Mouse (Mus musculus) heart, embryonic 11.5 days (tissue): ENCODE results near the gene Edn2. TPM values are rescaled to one million over a fixed set of nuclear protein-coding genes. Genes with fewer than 3 reads are reported as not detected.

Experiments used
- ATAC-seq: fragments of 200-750 bp; cut with Nextera tagmentation; replicated peaks from 2 replicates; pipeline ENCODE4 v1.8.0; 2017; ENCODE audit warnings: moderate library complexity; ENCODE audit not compliant: insufficient number of reproducible peaks, low FRiP score, low TSS enrichment
- H3K27ac ChIP-seq: fragments of 300-500 bp; sonication (generic); 2 replicates; pipeline ENCODE4 v1.5.1; 2014; ENCODE audit warnings: mild to moderate bottlenecking, low read depth, low read length
- H3K27me3 ChIP-seq: fragments of 300-500 bp; sonication (generic); 2 replicates; pipeline ENCODE4 v1.6.1; 2014; ENCODE audit warnings: mild to moderate bottlenecking, low read length, mixed read lengths; ENCODE audit not compliant: control insufficient read depth, insufficient read depth
- H3K36me3 ChIP-seq: fragments of 300-500 bp; sonication (generic); 2 replicates; pipeline ENCODE4 v1.6.1; 2014; ENCODE audit warnings: mild to moderate bottlenecking, low read length, moderate library complexity, mixed read lengths; ENCODE audit not compliant: control insufficient read depth, insufficient read depth
- H3K4me1 ChIP-seq: fragments of 300-500 bp; sonication (generic); 2 replicates; pipeline ENCODE4 v1.6.1; 2014; ENCODE audit warnings: low read length; ENCODE audit not compliant: control insufficient read depth, insufficient read depth
- H3K4me2 ChIP-seq: fragments of 300-500 bp; sonication (generic); 2 replicates; pipeline ENCODE4 v1.6.1; 2014; ENCODE audit warnings: mild to moderate bottlenecking, moderate library complexity
- H3K4me3 ChIP-seq: fragments of 300-500 bp; sonication (generic); 2 replicates; pipeline ENCODE4 v1.5.1; 2014; ENCODE audit warnings: low read depth, low read length
- H3K9ac ChIP-seq: fragments of 300-500 bp; sonication (generic); 2 replicates; pipeline ENCODE4 v1.6.1; 2014; ENCODE audit warnings: mild to moderate bottlenecking, low read depth, low read length, moderate library complexity
- H3K9me3 ChIP-seq: fragments of 300-500 bp; sonication (generic); replicated peaks from 2 replicates; pipeline ENCODE4 v1.6.1; 2016; ENCODE audit warnings: low read length; ENCODE audit not compliant: control insufficient read depth
- WGBS: fragments of 180-500 bp; shearing (Covaris S2); extraction: QIAGEN DNeasy Blood & Tissue Kit; methylation state at CpG from one replicate; pipeline ENCODE4 v1.1.7; 2014; ENCODE audit not compliant: insufficient replicate concordance; 5-methylcytosine and 5-hydroxymethylcytosine counted together
- polyA plus RNA-seq: library from polyadenylated mRNA; unstranded; fragments of >200 nt; fragmentation: Nextera tagmentation; extraction: Ambion mirVana; gene quantifications from 2 replicates; pipeline ENCODE4 v1.2.1, GENCODE M21; 2014

The Edn2 gene
- polyA plus RNA-seq, 1 experiment from 2014 or later: 0.87 TPM

GRCm38 (mm10) chr4:120148291-120149141 lies 12.5 kb upstream of the Edn2 start:
- WGBS: 3% methylated on average over 45 of the region's 45 CpGs

GRCm38 (mm10) chr4:120149142-120149524 lies 11.9 kb upstream of the Edn2 start:
- Histone ChIP-seq H3K27ac (peak overlapping the region; percentile 62), H3K9ac (peak overlapping the region; percentile 64; the same call in 1 of the 2 replicates), H3K27me3 (0 out of 2 replicates have a peak, but pooled peaks cover 3% of the 10 kb centered on the region), H3K4me1 (peaks cover 16% of the 10 kb centered on the region), H3K9me3 (no peaks in the 10 kb centered on the region), H3K36me3 (no peaks in the 10 kb centered on the region), H3K4me2 (peak overlapping the region; percentile 63), H3K4me3 (peak overlapping the region; percentile 18)
- no peak for ATAC-seq
- WGBS: 34% methylated on average over 3 of the region's 3 CpGs

More at GRCm38 (mm10) chr4:120148291-120149141, 12.5 kb upstream of the Edn2 start:
- peak overlapping the region; percentile 68 for H3K27ac ChIP-seq
- peak; percentile 72 for ATAC-seq
- H3K4me1 ChIP-seq: peaks cover 17% of the 10 kb centered on the region
- H3K9me3 ChIP-seq: no peaks in the 10 kb centered on the region
- H3K4me2 ChIP-seq: peak overlapping the region; percentile 63
- H3K9ac ChIP-seq: peak overlapping the region; percentile 64
- 0 out of 2 replicates have a peak, but pooled peaks cover 3% of the 10 kb centered on the region for H3K27me3 ChIP-seq
- H3K36me3 ChIP-seq: no peaks in the 10 kb centered on the region
- peak overlapping the region; percentile 18 for H3K4me3 ChIP-seq

GRCm38 (mm10) chr4:120150345-120150920 lies 10.6 kb upstream of the Edn2 start:
- H3K4me2 ChIP-seq: no peak overlapping the region
- H3K36me3 ChIP-seq: no peaks in the 10 kb centered on the region
- no peak for ATAC-seq
- no peak overlapping the region for H3K9ac ChIP-seq
- 37% methylated on average over 6 of the region's 6 CpGs for WGBS
- 0 out of 2 replicates have a peak, but pooled peaks cover 3% of the 10 kb centered on the region for H3K27me3 ChIP-seq
- no peak overlapping the region for H3K4me3 ChIP-seq
- no peak overlapping the region for H3K27ac ChIP-seq
- peaks cover 14% of the 10 kb centered on the region for H3K4me1 ChIP-seq
- H3K9me3 ChIP-seq: no peaks in the 10 kb centered on the region

GRCm38 (mm10) chr4:120151906-120152305 lies 9.1 kb upstream of the Edn2 start:
- Histone ChIP-seq H3K36me3 (no peaks in the 10 kb centered on the region), H3K27ac (no peak overlapping the region), H3K4me1 (peaks cover 14% of the 10 kb centered on the region), H3K9ac (no peak overlapping the region), H3K27me3 (0 out of 2 replicates have a peak, but pooled peaks cover 3% of the 10 kb centered on the region), H3K4me2 (no peak overlapping the region), H3K9me3 (no peaks in the 10 kb centered on the region), H3K4me3 (no peak overlapping the region)
- ATAC-seq: no peak
- WGBS: 82% methylated on average over 6 of the region's 6 CpGs

GRCm38 (mm10) chr4:120152648-120153047 lies 8.4 kb upstream of the Edn2 start:
- Histone ChIP-seq H3K4me3 (no peak overlapping the region), H3K27ac (no peak overlapping the region), H3K36me3 (no peaks in the 10 kb centered on the region), H3K9ac (no peak overlapping the region), H3K4me2 (no peak overlapping the region), H3K27me3 (no peaks in the 10 kb centered on the region), H3K9me3 (no peaks in the 10 kb centered on the region), H3K4me1 (peaks cover 14% of the 10 kb centered on the region)
- 59% methylated on average over 4 of the region's 4 CpGs for WGBS
- ATAC-seq: no peak

GRCm38 (mm10) chr4:120153736-120154135 lies 7.3 kb upstream of the Edn2 start:
- peaks cover 15% of the 10 kb centered on the region for H3K4me1 ChIP-seq
- no peak overlapping the region for H3K4me2 ChIP-seq
- no peak overlapping the region for H3K27ac ChIP-seq
- no peaks in the 10 kb centered on the region for H3K9me3 ChIP-seq
- ATAC-seq: no peak
- no peak overlapping the region for H3K9ac ChIP-seq
- H3K36me3 ChIP-seq: no peaks in the 10 kb centered on the region
- H3K27me3 ChIP-seq: no peaks in the 10 kb centered on the region
- WGBS: 74% methylated on average over 3 of the region's 3 CpGs
- H3K4me3 ChIP-seq: no peak overlapping the region

GRCm38 (mm10) chr4:120158714-120159310 lies 2.2 kb upstream of the Edn2 start:
- H3K36me3 ChIP-seq: no peaks in the 10 kb centered on the region
- ATAC-seq: no peak
- WGBS: 26% methylated on average over 5 of the region's 5 CpGs
- no peak overlapping the region for H3K4me2 ChIP-seq
- H3K4me3 ChIP-seq: no peak overlapping the region
- H3K4me1 ChIP-seq: peaks cover 17% of the 10 kb centered on the region
- peaks cover 13% of the 10 kb centered on the region; the same call in 1 of the 2 replicates for H3K27me3 ChIP-seq
- no peak overlapping the region for H3K27ac ChIP-seq
- no peaks in the 10 kb centered on the region for H3K9me3 ChIP-seq
- H3K9ac ChIP-seq: no peak overlapping the region

GRCm38 (mm10) chr4:120162586-120162985 lies 1.6 kb downstream of the Edn2 start:
- Histone ChIP-seq H3K27me3 (peaks cover 16% of the 10 kb centered on the region; the same call in 1 of the 2 replicates), H3K9me3 (no peaks in the 10 kb centered on the region), H3K36me3 (no peaks in the 10 kb centered on the region), H3K27ac (no peak overlapping the region), H3K4me1 (peaks cover 17% of the 10 kb centered on the region), H3K4me3 (no peak overlapping the region), H3K4me2 (no peak overlapping the region), H3K9ac (no peak overlapping the region)
- WGBS: 82% methylated on average over 8 of the region's 8 CpGs
- ATAC-seq: no peak
